Mouse (Mus musculus): ENCODE results near the gene Rasgrp4. TPM values are rescaled to one million over a fixed set of nuclear protein-coding genes. Genes with fewer than 3 reads are reported as not detected.

The Rasgrp4 gene
- total and polyA plus RNA-seq, 3 experiments = 0.46 to 1.9 TPM; not detected in 1

GRCm38 (mm10) chr7:29134230-29134629, 421 bp upstream of the Rasgrp4 start:
- Histone ChIP-seq H3K4me3 (ENCODE audit: control insufficient read depth in 1 of 2, insufficient read depth in 1 of 2, low read depth in 2 of 2, low read length in 2 of 2) (peak overlapping the region; percentile 38 to 44), H3K79me2 (ENCODE audit: control insufficient read depth, insufficient read depth, low read length, poor library complexity) (no peaks in the 10 kb centered on the region), H3K4me1 (ENCODE audit: control insufficient read depth in 1 of 2, insufficient read depth in 2 of 2, low read length in 2 of 2) (peaks cover 3 to 9% of the 10 kb centered on the region in 2 experiments; a peak in 3 of 4 replicates), H3K27me3 (ENCODE audit: control insufficient read depth in 1 of 2, insufficient read depth in 2 of 2, low read length in 2 of 2) (no peaks in the 10 kb centered on the region), H3K36me3 (ENCODE audit: control insufficient read depth in 1 of 2, insufficient read depth in 2 of 2, low read length in 2 of 2) (peaks cover 0 to 6% of the 10 kb centered on the region in 2 experiments; a peak in 2 of 4 replicates), H3K27ac (ENCODE audit: control insufficient read depth, low read depth, low read length) (peak overlapping the region; percentile 31; the same call in 1 of the 2 replicates), H3K9me3 (replicated peaks; ENCODE audit: insufficient read depth, low read length) (no peaks in the 10 kb centered on the region), H3K9ac (ENCODE audit: control insufficient read depth, low read depth, low read length, poor library complexity, severe bottlenecking) (peak overlapping the region; percentile 55)
- no peak for TF ChIP-seq NRF1 (IDR thresholded peaks at IDR 0.05; ENCODE audit: insufficient read depth, low read depth, low read length, poor library complexity, severe bottlenecking)
- no peak for TF ChIP-seq TBP (IDR thresholded peaks at IDR 0.05; ENCODE audit: low read depth, low read length)
- TF ChIP-seq E2F4 (IDR thresholded peaks at IDR 0.05; ENCODE audit: borderline replicate concordance, low read depth, low read length) = no peak
- TF ChIP-seq MYB (IDR thresholded peaks at IDR 0.05; ENCODE audit: low read depth, low read length) = no peak
- no peak for TF ChIP-seq RCOR1 (IDR thresholded peaks at IDR 0.05; ENCODE audit: low read depth, low read length)
- no peak for TF ChIP-seq HCFC1 (IDR thresholded peaks at IDR 0.05; ENCODE audit: low read depth, low read length)
- TF ChIP-seq ZKSCAN1 (IDR thresholded peaks at IDR 0.05; ENCODE audit: low read depth, low read length) = peak; percentile 72
- TF ChIP-seq SMC3 (IDR thresholded peaks at IDR 0.05; ENCODE audit: low read depth, low read length) = no peak
- TF ChIP-seq CTCF (IDR thresholded peaks at IDR 0.05 in 2 of 3, conservative IDR thresholded peaks at IDR 0.05 in 1 of 3; ENCODE audit: control insufficient read depth in 1 of 3, insufficient read depth in 1 of 3, low read depth in 2 of 3, low read length in 3 of 3, poor library complexity in 1 of 3, severe bottlenecking in 1 of 3) = no peak
- 0 out of 2 replicates have a peak, but pooled peaks have one; percentile 73 for TF ChIP-seq CHD1 (IDR thresholded peaks at IDR 0.05; ENCODE audit: low read depth, low read length)
- peak; percentile 33; the same call in 1 of the 2 replicates for TF ChIP-seq MXI1 (IDR thresholded peaks at IDR 0.05; ENCODE audit: low read depth, low read length)
- no peak for TF ChIP-seq SIN3A (IDR thresholded peaks at IDR 0.05; ENCODE audit: low read length)
- TF ChIP-seq NELFE (IDR thresholded peaks at IDR 0.05; ENCODE audit: low read depth, low read length) = 0 out of 2 replicates have a peak, but pooled peaks have one; percentile 15
- no peak for TF ChIP-seq KAT2A (conservative IDR thresholded peaks at IDR 0.05; ENCODE audit: low read depth, low read length)
- no peak for DNase-seq (ENCODE audit: low read depth, low spot score)

GRCm38 (mm10) chr7:29137429-29137828, 2.8 kb downstream of the Rasgrp4 start:
- H3K9me3 ChIP-seq (replicated peaks; ENCODE audit: insufficient read depth, low read length) = no peaks in the 10 kb centered on the region
- H3K4me3 ChIP-seq (ENCODE audit: control insufficient read depth in 1 of 2, insufficient read depth in 1 of 2, low read depth in 2 of 2, low read length in 2 of 2) = no peak overlapping the region
- no peak overlapping the region for H3K9ac ChIP-seq (ENCODE audit: control insufficient read depth, low read depth, low read length, poor library complexity, severe bottlenecking)
- H3K27ac ChIP-seq (ENCODE audit: control insufficient read depth, low read depth, low read length) = no peak overlapping the region
- TF ChIP-seq GABPA (IDR thresholded peaks at IDR 0.05; ENCODE audit: low read depth, low read length) = no peak
- no peak for TF ChIP-seq USF1 (IDR thresholded peaks at IDR 0.05; ENCODE audit: low read depth, low read length)
- no peak for TF ChIP-seq CHD1 (IDR thresholded peaks at IDR 0.05; ENCODE audit: low read depth, low read length)
- TF ChIP-seq CHD2 (IDR thresholded peaks at IDR 0.05; ENCODE audit: low read length) = no peak
- no peak for TF ChIP-seq GATA1 (IDR thresholded peaks at IDR 0.05; ENCODE audit: low read depth, low read length)
- no peak for TF ChIP-seq ZC3H11A (IDR thresholded peaks at IDR 0.05; ENCODE audit: low read depth, low read length)
- TF ChIP-seq POLR2AphosphoS2 (IDR thresholded peaks at IDR 0.05; ENCODE audit: low read length) = no peak
- TF ChIP-seq MAZ (IDR thresholded peaks at IDR 0.05; ENCODE audit: low read depth, low read length) = no peak
- no peak for TF ChIP-seq KAT2A (conservative IDR thresholded peaks at IDR 0.05; ENCODE audit: low read depth, low read length)
- DNase-seq (ENCODE audit: low read depth, low spot score) = no peak
- H3K36me3 ChIP-seq (ENCODE audit: control insufficient read depth in 1 of 2, insufficient read depth in 2 of 2, low read length in 2 of 2) = peaks cover 0 to 6% of the 10 kb centered on the region in 2 experiments; a peak in 2 of 4 replicates
- H3K4me1 ChIP-seq (ENCODE audit: control insufficient read depth in 1 of 2, insufficient read depth in 2 of 2, low read length in 2 of 2) = peaks cover 3 to 9% of the 10 kb centered on the region in 2 experiments; a peak in 3 of 4 replicates
- no peaks in the 10 kb centered on the region for H3K27me3 ChIP-seq (ENCODE audit: control insufficient read depth in 1 of 2, insufficient read depth in 2 of 2, low read length in 2 of 2)
- no peaks in the 10 kb centered on the region for H3K79me2 ChIP-seq (ENCODE audit: control insufficient read depth, insufficient read depth, low read length, poor library complexity)
